Mouse (Mus musculus) neural tube, embryonic 12.5 days (tissue): ENCODE measurements around the gene Gm20388. TPM values are rescaled to one million over a fixed set of nuclear protein-coding genes. Genes with fewer than 3 reads are reported as not detected.
A peak's percentile ranks its signal among the peaks of the same experiment; 100 is the strongest.

Source experiments
- ATAC-seq: fragments of 200-750 bp; cut with Nextera tagmentation; 2 replicates; pipeline ENCODE4 v1.8.0; 2017; ENCODE audit warnings: low read depth, mild to moderate bottlenecking, moderate TSS enrichment, moderate library complexity; ENCODE audit not compliant: low FRiP score
- H3K27ac ChIP-seq: fragments of 300-500 bp; sonication (generic); 2 replicates; pipeline ENCODE4 v1.5.1; 2016
- H3K27me3 ChIP-seq: fragments of 300-500 bp; sonication (generic); replicated peaks from 2 replicates; pipeline ENCODE4 v1.6.1; 2016; ENCODE audit warnings: mild to moderate bottlenecking
- H3K36me3 ChIP-seq: fragments of 300-500 bp; sonication (generic); 2 replicates; pipeline ENCODE4 v1.6.1; 2016; ENCODE audit warnings: mild to moderate bottlenecking
- H3K4me1 ChIP-seq: fragments of 300-500 bp; sonication (generic); 2 replicates; pipeline ENCODE4 v1.6.1; 2016
- H3K4me2 ChIP-seq: fragments of 300-500 bp; sonication (generic); replicated peaks from 2 replicates; pipeline ENCODE4 v1.6.1; 2016; ENCODE audit warnings: mild to moderate bottlenecking
- H3K4me3 ChIP-seq: fragments of 300-500 bp; sonication (generic); 2 replicates; pipeline ENCODE4 v1.5.1; 2016
- H3K9ac ChIP-seq: fragments of 300-500 bp; sonication (generic); 2 replicates; pipeline ENCODE4 v1.6.1; 2016; ENCODE audit warnings: mild to moderate bottlenecking
- H3K9me3 ChIP-seq: fragments of 300-500 bp; sonication (generic); 2 replicates; pipeline ENCODE4 v1.6.1; 2016; ENCODE audit warnings: mild to moderate bottlenecking
- WGBS: fragments of 180-500 bp; shearing (Covaris S2); methylation state at CpG from one replicate; pipeline ENCODE4 v1.1.7; 2016; 5-methylcytosine and 5-hydroxymethylcytosine counted together
- polyA plus RNA-seq: library from polyadenylated mRNA; unstranded; fragments of >200 nt; fragmentation: Nextera tagmentation; extraction: Ambion mirVana; gene quantifications from 2 replicates; pipeline ENCODE4 v1.2.1, GENCODE M21; 2016

Gm20388 gene
- polyA plus RNA-seq, 1 experiment from 2014 or later, result not detected

DNA sequence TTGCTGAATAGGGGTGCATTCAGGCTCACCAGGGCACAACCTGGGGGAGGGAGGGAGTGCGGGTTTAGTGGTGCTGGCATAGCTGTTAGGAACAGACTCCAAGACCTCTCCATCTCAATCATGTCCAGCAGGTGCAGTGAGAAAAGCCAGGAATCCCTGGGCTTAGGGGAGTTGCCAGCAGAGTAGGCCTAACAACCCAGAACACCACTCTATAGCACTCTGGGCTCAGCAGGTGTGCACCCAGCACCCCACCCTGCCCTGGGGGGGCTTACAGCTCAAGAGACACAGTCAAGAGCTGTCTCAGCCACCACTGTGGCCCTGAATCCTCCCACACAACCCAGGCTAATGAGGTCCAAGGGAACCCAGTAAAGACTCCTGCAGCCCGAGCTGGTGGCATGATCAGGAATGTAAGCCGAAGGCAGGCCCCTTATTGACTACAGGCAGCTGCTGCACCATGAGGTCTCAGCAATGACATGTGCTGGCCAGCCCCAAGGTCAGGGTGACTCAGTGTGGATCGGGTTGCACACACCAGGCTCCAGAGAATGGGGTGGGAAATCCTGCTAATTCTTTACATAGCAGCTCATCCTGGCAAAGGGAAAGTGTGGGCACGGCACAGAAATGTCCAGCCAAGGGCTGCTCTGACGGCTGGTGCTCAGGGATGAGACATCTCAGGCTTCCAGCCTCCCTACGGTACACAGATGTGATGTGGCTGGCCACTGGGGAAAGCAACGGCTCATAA lies 1991.0 kb downstream of the Gm20388 start:
- peak overlapping the region; percentile 25 for H3K4me2 ChIP-seq
- ATAC-seq, result no peak
- H3K9me3 ChIP-seq, result no peaks in the 10 kb centered on the region
- no peaks in the 10 kb centered on the region for H3K36me3 ChIP-seq
- H3K9ac ChIP-seq, result peak overlapping the region; percentile 44; the same call in 1 of the 2 replicates
- peaks cover 56% of the 10 kb centered on the region for H3K4me1 ChIP-seq
- no peaks in the 10 kb centered on the region; the same call in 1 of the 2 replicates for H3K27me3 ChIP-seq
- WGBS, result 58% methylated on average over 8 of the region's 8 CpGs
- H3K27ac ChIP-seq, result no peak overlapping the region
- no peak overlapping the region for H3K4me3 ChIP-seq

DNA sequence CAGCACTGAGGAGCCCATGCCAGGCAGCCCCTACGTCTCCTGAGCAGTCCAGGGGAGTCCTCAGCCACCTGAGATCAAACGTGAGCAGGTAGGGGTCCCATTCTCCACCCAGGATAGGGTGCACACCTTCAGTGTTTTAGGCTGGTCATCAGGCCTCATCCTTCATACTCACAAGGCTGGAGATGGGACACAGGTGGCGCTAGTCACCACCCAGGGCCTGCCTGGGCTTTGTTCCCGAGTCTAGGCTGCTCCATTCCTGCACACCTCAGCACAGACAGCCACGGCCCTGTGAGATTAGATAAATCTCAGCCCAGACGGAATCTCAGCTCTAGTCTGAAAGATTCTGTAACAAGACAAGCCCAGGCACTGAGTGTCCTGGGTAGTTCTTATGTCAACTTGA lies 1993.3 kb downstream of the Gm20388 start:
- Histone ChIP-seq H3K36me3 (no peaks in the 10 kb centered on the region), H3K4me2 (peak overlapping the region; percentile 94; the same call in 1 of the 2 replicates), H3K9ac (no peak overlapping the region), H3K9me3 (no peaks in the 10 kb centered on the region), H3K27me3 (no peaks in the 10 kb centered on the region; the same call in 1 of the 2 replicates), H3K27ac (no peak overlapping the region), H3K4me1 (peaks cover 39% of the 10 kb centered on the region), H3K4me3 (no peak overlapping the region)
- ATAC-seq, result no peak
- WGBS, result 74% methylated on average over 6 of the region's 6 CpGs

DNA sequence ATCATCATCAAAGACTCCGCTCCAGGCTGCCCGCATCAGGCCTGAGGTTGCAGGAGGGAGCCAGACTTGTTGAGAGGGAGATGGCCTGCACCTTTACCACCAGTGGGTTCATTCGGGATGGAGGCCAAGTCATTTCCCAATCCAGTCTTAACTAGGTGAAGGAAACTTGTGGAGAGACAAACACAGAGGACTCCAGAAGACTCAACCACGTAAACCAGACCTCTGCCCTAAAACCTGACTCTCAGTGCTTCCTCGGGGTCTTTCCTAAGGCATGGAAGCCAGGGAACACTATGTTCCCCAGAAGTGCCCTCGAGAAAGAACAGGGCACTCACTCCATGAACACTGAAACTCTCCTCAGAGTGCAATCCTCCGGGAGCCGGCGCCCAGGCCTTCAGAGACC lies 1994.4 kb downstream of the Gm20388 start:
- Histone ChIP-seq H3K4me2 (peak overlapping the region; percentile 94), H3K9ac (no peak overlapping the region), H3K27ac (no peak overlapping the region), H3K4me3 (no peak overlapping the region), H3K9me3 (no peaks in the 10 kb centered on the region), H3K27me3 (no peaks in the 10 kb centered on the region; the same call in 1 of the 2 replicates), H3K36me3 (no peaks in the 10 kb centered on the region), H3K4me1 (peaks cover 31% of the 10 kb centered on the region)
- WGBS, result 88% methylated on average over 9 of the region's 9 CpGs
- ATAC-seq, result no peak

DNA sequence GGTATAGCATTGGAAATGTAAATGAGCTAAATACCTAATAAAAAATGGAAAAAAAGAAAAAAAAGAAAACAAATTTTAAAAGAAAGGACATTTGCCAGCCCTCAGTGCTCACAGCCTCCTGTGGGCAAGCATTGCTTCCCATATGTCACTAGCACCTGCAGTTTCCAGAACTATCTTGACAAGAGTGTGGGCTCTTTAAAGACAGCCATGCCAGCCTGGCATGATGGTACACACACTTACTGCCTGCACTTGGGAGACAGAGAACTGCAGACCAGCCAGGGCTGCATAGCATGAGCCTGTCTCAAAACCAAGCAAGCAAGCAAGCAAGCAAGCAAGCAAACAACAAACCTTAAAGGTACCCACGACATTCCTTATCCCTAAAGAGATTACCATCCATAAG lies 1994.8 kb downstream of the Gm20388 start:
- Histone ChIP-seq H3K4me2 (peak overlapping the region; percentile 94), H3K9ac (peak overlapping the region; percentile 65; the same call in 1 of the 2 replicates), H3K27ac (no peak overlapping the region), H3K4me1 (peaks cover 31% of the 10 kb centered on the region), H3K4me3 (0 out of 2 replicates have a peak overlapping the region, but pooled peaks have one; percentile 67), H3K9me3 (no peaks in the 10 kb centered on the region), H3K27me3 (no peaks in the 10 kb centered on the region; the same call in 1 of the 2 replicates), H3K36me3 (no peaks in the 10 kb centered on the region)
- ATAC-seq, result no peak
- 65% methylated on average over 1 of the region's 1 CpGs for WGBS

DNA sequence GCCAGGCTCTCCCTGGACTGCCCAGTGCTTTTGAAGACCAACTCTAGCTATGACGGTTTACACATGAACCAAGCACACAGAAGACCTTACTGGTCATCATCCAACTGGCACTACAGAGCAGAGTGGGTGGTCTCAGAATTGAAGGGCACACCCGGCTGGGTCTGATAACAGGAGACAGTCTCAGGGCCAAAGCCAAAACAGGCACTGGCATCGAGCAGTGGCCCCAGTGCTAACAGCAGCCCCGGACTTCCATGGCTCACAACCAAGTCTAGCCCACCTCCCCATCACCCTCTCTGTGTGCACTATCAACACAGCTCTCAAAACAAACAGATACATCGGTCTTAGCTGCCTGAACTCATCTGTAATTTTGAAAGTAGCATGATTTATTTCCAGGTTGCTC lies 1995.2 kb downstream of the Gm20388 start:
- Histone ChIP-seq H3K27ac (no peak overlapping the region), H3K4me3 (peak overlapping the region; percentile 67), H3K4me2 (peak overlapping the region; percentile 94), H3K4me1 (peaks cover 31% of the 10 kb centered on the region), H3K9ac (peak overlapping the region; percentile 65; the same call in 1 of the 2 replicates), H3K27me3 (no peaks in the 10 kb centered on the region; the same call in 1 of the 2 replicates), H3K36me3 (no peaks in the 10 kb centered on the region), H3K9me3 (no peaks in the 10 kb centered on the region)
- WGBS, result 35% methylated on average over 5 of the region's 5 CpGs
- ATAC-seq, result no peak

DNA sequence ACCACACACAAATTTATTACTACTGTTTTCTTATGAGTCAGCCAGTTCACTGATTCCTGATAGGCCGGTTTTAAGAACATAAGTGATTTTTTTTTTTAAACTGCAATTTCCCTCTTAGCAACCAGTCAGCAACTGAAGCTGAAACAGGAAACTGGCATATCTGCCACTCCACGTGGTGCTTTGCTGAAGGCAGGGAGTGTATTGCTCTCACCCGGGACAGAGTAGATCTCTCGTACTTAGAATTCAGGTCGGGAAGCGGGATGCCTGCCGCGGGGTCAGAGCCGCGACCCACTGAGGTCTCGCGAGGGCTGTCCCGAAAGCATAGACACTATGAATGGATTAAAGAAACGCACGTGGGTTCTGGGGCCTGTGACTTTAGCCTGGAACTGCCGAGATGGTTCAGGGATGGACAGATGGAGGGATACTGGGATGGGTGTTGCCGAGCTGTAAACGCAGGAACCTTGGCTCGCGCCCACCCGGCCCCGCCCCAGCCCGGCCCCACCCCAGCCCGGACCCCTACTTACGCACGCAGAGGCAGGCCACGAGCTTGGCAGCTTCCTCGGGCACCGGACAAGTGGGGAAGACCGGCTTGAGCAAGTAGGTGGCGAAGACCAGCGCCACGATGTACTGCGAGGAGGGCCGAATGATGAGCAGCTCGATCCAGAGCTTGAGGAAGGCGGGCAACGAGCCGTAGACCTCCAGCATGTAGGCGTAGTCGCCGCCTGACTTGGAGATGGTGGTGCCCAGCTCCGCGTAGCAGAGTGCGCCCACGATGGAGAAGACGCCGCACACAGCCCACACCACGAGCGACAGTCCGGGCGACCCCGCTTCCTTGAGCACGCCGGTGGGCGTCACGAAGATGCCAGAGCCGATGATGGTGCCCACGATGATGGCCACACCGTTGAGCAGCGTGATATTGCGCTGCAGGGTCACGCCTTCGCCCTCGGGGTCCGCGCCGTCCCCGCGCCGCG lies 1996.2 kb downstream of the Gm20388 start:
- WGBS, result under 1% methylated on average over 72 of the region's 72 CpGs
- H3K4me2 ChIP-seq, result peak overlapping the region; percentile 94
- H3K27me3 ChIP-seq, result no peaks in the 10 kb centered on the region; the same call in none of the 2 replicates
- peak; percentile 63 for ATAC-seq
- H3K9me3 ChIP-seq, result no peaks in the 10 kb centered on the region
- H3K4me1 ChIP-seq, result peaks cover 25% of the 10 kb centered on the region
- peak overlapping the region; percentile 65 for H3K9ac ChIP-seq
- H3K4me3 ChIP-seq, result peak overlapping the region; percentile 67
- H3K36me3 ChIP-seq, result no peaks in the 10 kb centered on the region
- H3K27ac ChIP-seq, result no peak overlapping the region

DNA sequence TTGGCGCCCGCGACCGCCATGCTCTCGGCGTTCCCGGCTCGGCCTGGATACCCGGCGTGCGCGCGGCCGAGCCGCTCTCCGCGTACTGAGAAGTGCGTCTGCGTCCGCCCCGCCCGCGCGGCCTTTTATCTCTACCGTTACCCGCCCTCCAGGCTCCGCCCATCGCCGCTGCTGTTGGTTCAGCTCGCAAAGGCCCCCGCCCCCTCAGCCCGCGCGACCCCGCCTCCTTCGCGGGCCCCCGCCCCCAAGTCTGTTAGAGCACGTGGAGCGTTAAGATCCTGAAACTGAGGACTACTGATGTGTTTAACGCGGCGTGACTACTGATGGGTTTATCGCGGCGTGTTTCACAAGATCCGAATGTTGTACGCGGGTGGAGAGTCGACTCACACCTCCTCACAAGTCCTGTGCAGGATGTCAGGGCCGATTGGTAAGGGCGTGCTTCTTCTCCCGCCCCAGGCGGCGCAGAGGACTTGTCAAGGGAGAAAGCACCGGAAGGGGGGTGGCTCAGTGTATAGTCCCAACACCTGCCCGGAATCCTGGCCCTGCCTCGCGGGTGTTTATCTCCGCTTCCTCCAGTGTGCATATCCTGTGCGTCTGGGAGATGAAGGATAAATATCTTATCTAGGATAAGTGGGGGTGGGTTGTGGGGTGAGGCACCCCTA lies 1997.1 kb downstream of the Gm20388 start, which contains the start of gene Slc7a5:
Gene Slc7a5 (minus strand): TSS at position 108 of the 662 bp plus-strand sequence.
- H3K4me2 ChIP-seq, result peak within 1 kb of the TSS; percentile 94
- no peaks in the 10 kb centered on the region; the same call in none of the 2 replicates for H3K27me3 ChIP-seq
- peaks cover 23% of the 10 kb centered on the region for H3K4me1 ChIP-seq
- no peaks in the 10 kb centered on the region for H3K9me3 ChIP-seq
- peak within 1 kb of the TSS; percentile 67 for H3K4me3 ChIP-seq
- H3K27ac ChIP-seq, result no peak within 1 kb of the TSS
- no peaks in the 10 kb centered on the region for H3K36me3 ChIP-seq
- H3K9ac ChIP-seq, result peak within 1 kb of the TSS; percentile 65
- ATAC-seq, result peak; percentile 91
- WGBS, result under 1% methylated on average over 61 of the region's 61 CpGs

DNA sequence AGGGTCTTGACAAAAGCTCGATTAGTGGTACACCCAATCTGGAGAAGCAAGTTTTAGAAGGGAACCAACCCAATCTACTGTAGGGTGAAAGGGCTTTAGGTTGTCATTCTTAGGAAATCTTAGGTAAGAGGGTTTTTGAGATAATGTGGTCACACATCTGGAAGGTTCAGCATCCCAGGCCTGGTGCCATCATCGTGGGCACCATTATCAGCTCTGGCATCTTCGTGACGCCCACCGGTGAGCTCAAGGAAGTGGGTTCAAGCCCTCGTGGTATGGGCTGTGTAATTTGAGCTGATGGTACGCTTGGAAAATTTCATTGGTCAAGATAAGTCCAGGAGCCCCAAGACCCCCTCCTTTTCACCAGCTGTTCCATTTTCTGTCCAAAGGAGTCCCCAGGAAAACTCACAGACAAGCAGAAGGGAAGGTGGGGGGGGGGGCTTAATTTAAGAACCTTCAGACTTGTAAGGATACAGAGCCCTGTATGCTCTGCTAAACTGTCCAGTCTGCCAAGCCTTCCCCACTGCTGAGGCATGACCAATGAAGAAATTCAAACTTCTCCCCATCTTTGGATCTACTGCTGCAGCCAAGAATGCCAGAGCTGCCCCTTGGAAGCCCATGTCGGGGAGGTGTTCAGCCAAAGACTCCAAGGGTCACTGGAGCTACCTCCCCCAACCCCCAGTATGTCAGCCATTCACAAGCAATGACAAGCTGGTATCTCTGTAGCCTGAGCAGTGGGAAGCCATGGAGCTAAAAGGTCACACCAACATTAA lies 1997.9 kb downstream of the Gm20388 start:
- ATAC-seq, result no peak
- Histone ChIP-seq H3K4me1 (peaks cover 23% of the 10 kb centered on the region), H3K27me3 (no peaks in the 10 kb centered on the region; the same call in none of the 2 replicates), H3K36me3 (no peaks in the 10 kb centered on the region), H3K4me2 (peak overlapping the region; percentile 94), H3K9me3 (no peaks in the 10 kb centered on the region), H3K27ac (no peak overlapping the region), H3K4me3 (no peak overlapping the region), H3K9ac (no peak overlapping the region)
- 67% methylated on average over 8 of the region's 8 CpGs for WGBS

DNA sequence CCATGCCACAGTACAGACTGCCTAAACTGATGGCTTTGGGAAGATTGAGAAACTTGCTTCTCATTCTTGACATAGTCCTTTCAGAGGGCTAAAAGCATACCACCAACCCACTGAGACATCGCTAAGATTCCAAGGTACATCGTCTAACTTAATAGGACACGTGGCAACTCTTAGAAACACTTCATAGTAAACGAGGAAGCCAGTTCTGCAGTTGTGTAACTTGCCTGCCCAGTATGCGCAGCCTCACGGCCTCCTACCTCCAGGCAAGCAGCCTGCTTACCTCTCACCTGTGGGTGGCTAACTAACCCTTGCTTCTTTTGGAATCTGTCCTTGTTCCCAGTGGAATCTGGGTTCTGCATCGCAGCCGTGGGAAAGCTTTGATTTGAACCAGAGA lies 1998.5 kb downstream of the Gm20388 start:
- no peak overlapping the region for H3K4me2 ChIP-seq
- H3K9ac ChIP-seq, result no peak overlapping the region
- H3K27me3 ChIP-seq, result no peaks in the 10 kb centered on the region; the same call in none of the 2 replicates
- no peaks in the 10 kb centered on the region for H3K9me3 ChIP-seq
- ATAC-seq, result no peak
- 79% methylated on average over 8 of the region's 8 CpGs for WGBS
- H3K36me3 ChIP-seq, result no peaks in the 10 kb centered on the region
- no peak overlapping the region for H3K4me3 ChIP-seq
- H3K4me1 ChIP-seq, result peaks cover 23% of the 10 kb centered on the region
- H3K27ac ChIP-seq, result no peak overlapping the region

DNA sequence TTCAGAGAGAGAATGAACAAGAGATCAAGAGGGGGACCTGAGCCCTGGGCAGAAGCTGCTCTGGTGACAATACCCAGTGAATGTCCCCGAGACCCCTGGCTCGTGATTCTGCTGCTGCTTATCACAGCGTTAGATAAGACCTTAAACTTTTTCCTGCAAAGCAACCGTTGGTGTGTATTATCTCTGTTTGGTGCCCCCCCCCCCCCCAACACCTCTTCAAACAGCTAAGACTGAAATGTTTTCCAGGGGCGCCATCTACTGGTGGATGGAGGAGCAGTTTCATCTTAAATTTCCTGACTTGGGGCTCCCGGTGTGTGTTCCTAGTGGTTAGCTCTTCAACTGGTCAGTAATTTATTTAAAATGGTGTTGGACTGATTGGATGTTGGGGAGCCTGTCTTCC lies 1999.0 kb downstream of the Gm20388 start:
- peaks cover 23% of the 10 kb centered on the region for H3K4me1 ChIP-seq
- no peak overlapping the region for H3K9ac ChIP-seq
- H3K4me2 ChIP-seq, result no peak overlapping the region
- no peak for ATAC-seq
- H3K4me3 ChIP-seq, result no peak overlapping the region
- no peaks in the 10 kb centered on the region for H3K36me3 ChIP-seq
- H3K9me3 ChIP-seq, result no peaks in the 10 kb centered on the region
- no peak overlapping the region for H3K27ac ChIP-seq
- 8% methylated on average over 6 of the region's 6 CpGs for WGBS
- no peaks in the 10 kb centered on the region; the same call in none of the 2 replicates for H3K27me3 ChIP-seq

DNA sequence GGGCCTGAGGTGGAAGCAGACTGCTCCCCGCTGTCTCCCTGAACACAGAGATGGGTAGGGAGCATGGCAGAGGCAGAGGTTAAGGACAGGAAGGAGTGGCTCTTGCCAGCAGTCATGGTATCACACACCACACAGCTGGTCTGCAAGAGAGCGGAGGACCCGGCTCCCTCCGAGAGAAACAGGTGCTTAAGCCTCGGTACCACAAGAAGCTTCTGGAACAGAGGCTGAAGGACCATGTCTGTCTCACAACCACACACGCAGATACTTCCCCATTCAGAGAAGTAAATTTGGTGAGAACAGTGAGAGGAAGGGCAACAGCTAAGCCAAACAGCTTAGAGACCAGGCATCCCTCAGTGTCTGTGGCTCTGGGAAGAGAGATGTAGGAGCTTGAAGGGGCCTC lies 2000.8 kb downstream of the Gm20388 start:
- Histone ChIP-seq H3K9ac (no peak overlapping the region), H3K4me2 (no peak overlapping the region), H3K27me3 (no peaks in the 10 kb centered on the region; the same call in 1 of the 2 replicates), H3K27ac (no peak overlapping the region), H3K4me1 (peaks cover 9% of the 10 kb centered on the region), H3K9me3 (no peaks in the 10 kb centered on the region), H3K36me3 (no peaks in the 10 kb centered on the region), H3K4me3 (no peak overlapping the region)
- WGBS, result 94% methylated on average over 6 of the region's 6 CpGs
- ATAC-seq, result no peak
